Mouse (Mus musculus) kidney, adult 18-20 months (tissue): ENCODE results near the gene Gm21663.
"Not testable (repeated sequence)": the region's sequence is repeated elsewhere in the genome, so short reads cannot be mapped to it uniquely, and the experiment has no call there.

Experiments used
- DNase-seq: peaks from one replicate; pipeline ENCODE4 v3.0.0; 2021

The Gm21663 gene

GRCm38 (mm10) chr5:25942281-25942680, at the start of gene Gm21663:
TSS of gene Gm21663 (minus strand) at chr5:25942381.
- DNase-seq, result not testable (repeated sequence)

- DNase-seq, result not testable (repeated sequence)
Measured at GRCm38 (mm10) chr5:25988550-25988949, 46.4 kb upstream of the Gm21663 start, which contains the start of gene Gm21698. TSS of gene Gm21698 (minus strand) at chr5:25988650.

GRCm38 (mm10) chr5:25972563-25972962, 30.4 kb upstream of the Gm21663 start, which contains the start of gene Gm21680:
TSS of gene Gm21680 (minus strand) at chr5:25972663.
- DNase-seq, result not testable (repeated sequence)

GRCm38 (mm10) chr5:25957050-25957449, 14.9 kb upstream of the Gm21663 start:
- DNase-seq, result not testable (repeated sequence)

- DNase-seq, result not testable (repeated sequence)
Measured at GRCm38 (mm10) chr5:25956611-25957010, 14.4 kb upstream of the Gm21663 start.

DNA sequence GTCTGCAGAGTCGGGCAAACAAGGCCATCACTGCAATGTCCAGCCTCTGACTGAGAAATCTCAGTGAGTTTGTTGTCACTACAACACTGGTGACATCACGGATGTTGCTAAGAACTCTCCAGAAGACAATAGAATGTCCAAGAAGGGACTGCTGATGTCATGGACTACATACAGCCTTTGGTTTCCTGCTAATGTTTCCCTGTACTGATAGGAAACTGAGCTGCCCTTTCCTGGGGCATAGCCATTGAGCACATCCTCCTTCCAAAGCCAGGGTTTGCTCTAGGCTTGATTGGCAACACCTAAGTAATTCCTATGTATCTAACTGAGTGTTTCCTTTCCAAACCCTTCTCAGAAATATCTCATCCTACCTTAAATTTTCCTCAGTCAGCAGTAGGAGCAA, 12.1 kb upstream of the Gm21663 start, which contains the start of gene Gm21671:
Gene Gm21671, minus strand, starts transcription at position 101 of the 400 bp plus-strand sequence.
- not testable (repeated sequence) for DNase-seq

- DNase-seq, result not testable (repeated sequence)
Measured at GRCm38 (mm10) chr5:25945391-25945790, 3.2 kb upstream of the Gm21663 start.

GRCm38 (mm10) chr5:25891321-25891720, 50.9 kb downstream of the Gm21663 start:
- peak; percentile 49 for DNase-seq

GRCm38 (mm10) chr5:25889746-25890382, 52.3 kb downstream of the Gm21663 start:
- no peak for DNase-seq

- DNase-seq, result no peak
Measured at GRCm38 (mm10) chr5:25886708-25887107, 55.5 kb downstream of the Gm21663 start.
